8 mouse cellular contexts compared by ENCODE assay signal in the genomic region with DNA sequence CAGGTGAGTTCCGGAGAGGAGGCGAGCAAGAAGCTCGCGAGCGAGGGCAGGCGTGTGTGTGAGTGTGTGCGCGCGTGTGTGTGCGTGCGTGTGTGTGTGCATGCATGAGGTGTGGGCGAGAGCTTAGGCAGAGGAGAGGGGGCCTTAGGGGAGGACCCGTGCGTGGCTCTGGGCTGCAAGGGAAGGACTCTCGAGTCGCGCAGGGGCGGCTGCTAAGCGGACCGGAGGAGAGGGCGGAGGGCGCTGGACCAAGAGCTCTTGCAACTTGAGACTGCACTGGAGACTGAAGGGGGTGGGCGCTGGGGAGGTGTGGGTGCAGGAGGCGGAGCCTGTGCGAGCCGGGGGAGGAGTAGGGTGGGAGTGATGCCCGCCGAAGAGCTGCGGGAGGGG. TPM values are rescaled to one million over a fixed set of nuclear protein-coding genes. Genes with fewer than 3 reads are reported as not detected.
A peak's percentile ranks its signal among the peaks of the same experiment; 100 is the strongest.
DNase-seq lines count a peak whose midpoint lies in the region; ATAC-seq and TF ChIP-seq lines count a peak whose summit lies in the region.

No protein-coding gene starts in this region.

- peaks cover 27% of the 10 kb centered on the region for H3K36me3 ChIP-seq in forebrain, embryonic 12.5 days (replicated peaks)
- H3K36me3 ChIP-seq in liver, postnatal 0 days (replicated peaks; ENCODE audit: insufficient read depth, low read length), result peaks cover 16% of the 10 kb centered on the region
- peaks cover 3% of the 10 kb centered on the region; the same call in 1 of the 2 replicates for H3K36me3 ChIP-seq in neural tube, embryonic 14.5 days (ENCODE audit: control insufficient read depth, insufficient read depth, low read length)

- no peaks in the 10 kb centered on the region for H3K27me3 ChIP-seq in forebrain, embryonic 12.5 days
- no peaks in the 10 kb centered on the region for H3K27me3 ChIP-seq in liver, postnatal 0 days (ENCODE audit: insufficient read depth, low read length)
- no peaks in the 10 kb centered on the region for H3K27me3 ChIP-seq in neural tube, embryonic 14.5 days (ENCODE audit: control insufficient read depth, insufficient read depth, low read length)

- H3K9ac ChIP-seq in forebrain, embryonic 12.5 days, result peak overlapping the region; percentile 81
- peak overlapping the region; percentile 81 for H3K9ac ChIP-seq in liver, postnatal 0 days (replicated peaks)
- peak overlapping the region; percentile 68 for H3K9ac ChIP-seq in neural tube, embryonic 14.5 days (replicated peaks; ENCODE audit: low read depth, low read length)

- H3K9me3 ChIP-seq in forebrain, embryonic 12.5 days, result no peaks in the 10 kb centered on the region
- H3K9me3 ChIP-seq in liver, postnatal 0 days (ENCODE audit: low read length), result no peaks in the 10 kb centered on the region
- H3K9me3 ChIP-seq in neural tube, embryonic 14.5 days (ENCODE audit: control insufficient read depth, low read length), result no peaks in the 10 kb centered on the region

- ATAC-seq in forebrain, embryonic 12.5 days (ENCODE audit: low FRiP score), result peak; percentile 63
- ATAC-seq in liver, postnatal 0 days, result peak; percentile 2
- ATAC-seq in neural tube, embryonic 14.5 days (ENCODE audit: low read depth), result peak; percentile 72

- WGBS in forebrain, embryonic 12.5 days, result under 1% methylated on average over 29 of the region's 29 CpGs
- under 1% methylated on average over 24 of the region's 29 CpGs for WGBS in liver, postnatal 0 days (ENCODE audit: insufficient replicate concordance)
- WGBS in neural tube, embryonic 14.5 days, result under 1% methylated on average over 17 of the region's 29 CpGs

- peak overlapping the region; percentile 99 for H3K4me2 ChIP-seq in forebrain, embryonic 12.5 days
- H3K4me2 ChIP-seq in liver, postnatal 0 days (ENCODE audit: low read depth, low read length), result peak overlapping the region; percentile 100
- H3K4me2 ChIP-seq in neural tube, embryonic 14.5 days (ENCODE audit: low read depth, low read length), result peak overlapping the region; percentile 90

- no peak for TF ChIP-seq EP300 in liver, postnatal 0 days (IDR thresholded peaks at IDR 0.05; ENCODE audit: low read depth)

- H3K27ac ChIP-seq in forebrain, embryonic 12.5 days, result peak overlapping the region; percentile 74; the same call in 1 of the 2 replicates
- H3K27ac ChIP-seq in liver, postnatal 0 days (ENCODE audit: low read depth), result peak overlapping the region; percentile 69
- peak overlapping the region; percentile 60 for H3K27ac ChIP-seq in neural tube, embryonic 14.5 days (ENCODE audit: low read depth, low read length)

- no peak for TF ChIP-seq POLR2A in brain, embryonic 14.5 days (IDR thresholded peaks at IDR 0.05; ENCODE audit: borderline replicate concordance, extremely low read depth, insufficient read depth, insufficient read length, poor library complexity, severe bottlenecking)

- intact Hi-C loops in heart, postnatal 10 days (cut with DNase I), result loop anchor here (1.0 to 5.0 kb wide), 2 partner anchors 37 to 82 kb away; no protein-coding TSS in a partner anchor

- no peak for TF ChIP-seq CTCF in brain, embryonic 14.5 days (IDR thresholded peaks at IDR 0.05; ENCODE audit: borderline replicate concordance, extremely low read depth, insufficient read depth, insufficient read length)
- no peak for TF ChIP-seq CTCF in liver, postnatal 0 days (IDR thresholded peaks at IDR 0.05; ENCODE audit: low read depth)

- peaks cover 33% of the 10 kb centered on the region for H3K4me1 ChIP-seq in forebrain, embryonic 12.5 days
- H3K4me1 ChIP-seq in liver, postnatal 0 days (ENCODE audit: insufficient read depth), result peaks cover 29% of the 10 kb centered on the region
- peaks cover 16% of the 10 kb centered on the region for H3K4me1 ChIP-seq in neural tube, embryonic 14.5 days (ENCODE audit: control insufficient read depth, insufficient read depth, low read length)

- peak; percentile 37 to 50 for DNase-seq in CD8-positive naive resting alpha-beta T cell, adult 2 months (ENCODE audit: low read depth in 2 of 2, low spot score in 2 of 2)
- peak; percentile 88 for DNase-seq in brain, embryonic 14.5 days (ENCODE audit: low read depth)
- DNase-seq in heart, postnatal 10 days, result peak; percentile 77 to 84
- peak; percentile 88 to 94 for DNase-seq in kidney, postnatal 4 days
- DNase-seq in liver, postnatal 0 days, result peak; percentile 73
- peak; percentile 85 for DNase-seq in testis, postnatal 14 days (ENCODE audit: low spot score)

- peak overlapping the region; percentile 75 for H3K4me3 ChIP-seq in forebrain, embryonic 12.5 days (replicated peaks)
- peak overlapping the region; percentile 94 for H3K4me3 ChIP-seq in liver, postnatal 0 days (ENCODE audit: low read depth, low read length)
- peak overlapping the region; percentile 80 for H3K4me3 ChIP-seq in neural tube, embryonic 14.5 days (ENCODE audit: low read depth, low read length)

RNA-seq across cellular contexts. Expression of gene Mxi1, which starts 19.7 kb away (rescaled TPM):
- polyA plus RNA-seq in brain, embryonic 14.5 days (2012; rRNA removed), result 37.1 and 44.2 TPM in 2 replicates
- 54.8 and 62.4 TPM in 2 replicates for polyA plus RNA-seq in forebrain, embryonic 12.5 days (2016; fragmentation: Nextera tagmentation; extraction: Ambion mirVana)
- 10 to 100 TPM; 36.3 to 39.9 TPM for total RNA-seq in heart, postnatal 10 days (2021)
- 24.4 and 24.5 TPM in 2 replicates for polyA plus RNA-seq in liver, postnatal 0 days (2015; fragmentation: Nextera tagmentation; extraction: Ambion mirVana)
- polyA plus RNA-seq in neural tube, embryonic 14.5 days (2014; fragmentation: Nextera tagmentation; extraction: Ambion mirVana), result 41.8 and 57.5 TPM in 2 replicates

RNA-seq across cellular contexts. Expression of gene Gm10197, which starts 41.6 kb away (rescaled TPM):
- not detected in 2 replicates for polyA plus RNA-seq in brain, embryonic 14.5 days (2012; rRNA removed)
- 1.7 TPM in 1 of 2 replicates, not detected in the other for polyA plus RNA-seq in forebrain, embryonic 12.5 days (2016; fragmentation: Nextera tagmentation; extraction: Ambion mirVana)
- total RNA-seq in heart, postnatal 10 days (2021), result not detected
- not detected in 2 replicates for polyA plus RNA-seq in liver, postnatal 0 days (2015; fragmentation: Nextera tagmentation; extraction: Ambion mirVana)
- 8.7 TPM in 1 of 2 replicates, not detected in the other for polyA plus RNA-seq in neural tube, embryonic 14.5 days (2014; fragmentation: Nextera tagmentation; extraction: Ambion mirVana)

Comparison
In these comparisons a context has a peak if more than half of its experiments do, and no peak if none do; other contexts are left out.
1. Peak in every context shown above with its lines: DNase-seq, ATAC-seq, H3K4me3 ChIP-seq and H3K27ac ChIP-seq.
2. ATAC-seq: peak in every context shown above with its lines; median percentile 72 in neural tube, embryonic 14.5 days; 63 in forebrain, embryonic 12.5 days; 2 in liver, postnatal 0 days.